Mouse (Mus musculus): ENCODE results near the gene Il17d. TPM values are rescaled to one million over a fixed set of nuclear protein-coding genes. Genes with fewer than 3 reads are reported as not detected.
A peak's percentile ranks its signal among the peaks of the same experiment; 100 is the strongest.

Il17d gene
- polyA plus RNA-seq, 1 experiment from 2014 or later = 1.0 TPM

DNA sequence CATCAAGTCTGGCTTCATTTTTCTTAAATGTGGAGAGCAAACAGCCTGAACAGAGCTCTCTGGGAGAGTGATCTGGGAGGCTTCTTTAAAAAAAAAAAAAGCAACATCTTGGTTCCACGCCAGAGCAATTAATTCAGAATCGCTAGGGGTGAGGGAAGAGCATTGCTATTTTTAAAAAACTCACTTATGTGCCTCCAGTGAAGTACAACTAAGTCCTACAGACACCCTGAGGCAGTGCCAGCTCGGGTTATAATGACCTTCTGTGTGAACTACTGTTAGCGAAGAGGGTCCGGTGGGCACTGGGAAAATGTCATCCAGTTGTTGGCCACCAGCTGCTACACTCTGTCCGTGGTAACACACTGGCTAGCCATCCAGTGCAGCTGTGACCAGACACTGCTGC, 11.1 kb downstream of the Il17d start:
- H3K27ac ChIP-seq (replicated peaks in 1 of 2; ENCODE audit: control insufficient read depth in 1 of 2, insufficient read depth in 1 of 2, low read depth in 2 of 2, low read length in 2 of 2) = peak overlapping the region; percentile 63 to 87
- no peak overlapping the region for H3K4me3 ChIP-seq (ENCODE audit: control insufficient read depth in 1 of 2, insufficient read depth in 1 of 2, low read depth in 1 of 2, low read length in 2 of 2)
- no peaks in the 10 kb centered on the region for H3K9me3 ChIP-seq (ENCODE audit: control insufficient read depth, low read length)
- H3K36me3 ChIP-seq (ENCODE audit: control insufficient read depth, insufficient read depth, low read length) = no peaks in the 10 kb centered on the region
- 26% methylated on average over 6 of the region's 6 CpGs for WGBS
- peaks cover 42 to 45% of the 10 kb centered on the region in 2 experiments for H3K4me1 ChIP-seq (ENCODE audit: control insufficient read depth in 2 of 2, insufficient read depth in 2 of 2, low read length in 2 of 2)
- H3K9ac ChIP-seq (ENCODE audit: low read length) = no peak overlapping the region
- peak overlapping the region; percentile 37 for H3K4me2 ChIP-seq (ENCODE audit: low read length)
- peaks cover 4% of the 10 kb centered on the region; the same call in 1 of the 2 replicates for H3K27me3 ChIP-seq (ENCODE audit: control insufficient read depth, insufficient read depth, low read length)
- peak; percentile 57 for ATAC-seq (ENCODE audit: insufficient number of reproducible peaks, insufficient read depth, low FRiP score, low read depth)

DNA sequence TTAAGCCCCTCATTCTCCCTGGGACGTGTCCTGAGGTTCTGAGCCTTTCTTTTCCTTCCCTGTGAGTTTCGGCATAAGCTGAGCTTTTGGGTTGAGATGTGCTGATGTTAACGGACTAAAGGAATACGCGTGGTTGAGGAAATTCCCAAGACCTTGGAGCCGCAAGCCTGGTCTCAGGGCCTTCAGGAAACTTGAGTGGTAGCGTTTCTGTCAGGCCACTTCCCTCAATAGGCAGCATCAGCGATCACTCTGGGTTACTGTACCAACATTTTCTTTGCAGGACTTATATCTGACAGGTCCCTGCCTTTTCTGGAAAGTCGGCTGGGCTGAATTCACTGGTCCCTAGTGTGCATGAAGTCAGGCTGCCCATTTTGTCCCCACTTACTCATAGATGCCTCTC, 12.2 kb downstream of the Il17d start:
- 46% methylated on average over 9 of the region's 9 CpGs for WGBS
- Histone ChIP-seq H3K4me3 (ENCODE audit: control insufficient read depth in 1 of 2, insufficient read depth in 1 of 2, low read depth in 1 of 2, low read length in 2 of 2) (no peak overlapping the region), H3K36me3 (ENCODE audit: control insufficient read depth, insufficient read depth, low read length) (no peaks in the 10 kb centered on the region), H3K4me1 (ENCODE audit: control insufficient read depth in 2 of 2, insufficient read depth in 2 of 2, low read length in 2 of 2) (peaks cover 42 to 45% of the 10 kb centered on the region in 2 experiments), H3K9me3 (ENCODE audit: control insufficient read depth, low read length) (no peaks in the 10 kb centered on the region), H3K4me2 (ENCODE audit: low read length) (peak overlapping the region; percentile 51), H3K27ac (replicated peaks in 1 of 2; ENCODE audit: control insufficient read depth in 1 of 2, insufficient read depth in 1 of 2, low read depth in 2 of 2, low read length in 2 of 2) (peak overlapping the region; percentile 83 to 90), H3K27me3 (ENCODE audit: control insufficient read depth, insufficient read depth, low read length) (peaks cover 4% of the 10 kb centered on the region; the same call in 1 of the 2 replicates), H3K9ac (ENCODE audit: low read length) (peak overlapping the region; percentile 44; the same call in 1 of the 2 replicates)
- no peak for ATAC-seq (ENCODE audit: insufficient number of reproducible peaks, insufficient read depth, low FRiP score, low read depth)

DNA sequence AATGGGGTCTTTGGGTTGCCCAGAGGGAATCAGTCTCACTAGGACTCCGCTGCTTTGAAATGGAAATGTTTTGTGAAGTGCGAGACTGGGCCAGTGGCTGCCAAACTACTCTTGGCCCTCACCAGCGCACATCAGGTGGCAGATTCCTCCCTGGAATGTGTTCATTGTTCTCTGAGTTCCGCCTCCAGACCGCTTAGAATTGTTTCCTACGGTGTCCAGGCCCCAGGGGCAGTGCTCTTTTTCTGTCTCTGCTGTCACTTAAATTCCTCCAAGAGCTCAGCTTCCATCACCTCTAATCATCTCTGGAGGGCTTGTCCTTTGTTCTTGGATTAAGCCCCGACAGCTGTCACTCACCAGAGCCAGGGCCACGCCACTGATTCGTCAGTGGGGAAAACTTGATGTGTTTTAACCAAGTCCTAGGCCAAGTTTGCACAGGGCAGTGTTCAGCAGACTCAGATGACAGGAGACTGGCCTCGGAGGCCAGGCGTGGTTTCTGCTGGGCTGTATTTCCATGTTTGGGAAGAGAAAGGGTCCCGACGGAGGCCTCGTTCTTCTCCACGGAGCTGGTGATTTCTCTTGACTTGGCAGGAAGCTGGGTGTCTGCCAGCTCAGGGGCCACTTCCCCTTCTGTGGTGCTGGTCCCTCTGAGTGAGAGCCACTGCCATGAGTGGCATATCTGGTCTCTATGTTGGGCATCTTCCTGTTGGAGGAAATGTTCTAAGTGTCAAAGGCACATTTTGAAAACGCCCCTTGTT, 12.9 kb downstream of the Il17d start:
- whole genome bisulfite sequencing = 6% methylated on average over 16 of the region's 16 CpGs
- H3K9ac ChIP-seq (ENCODE audit: low read length) = peak overlapping the region; percentile 44; the same call in 1 of the 2 replicates
- ATAC-seq (ENCODE audit: insufficient number of reproducible peaks, insufficient read depth, low FRiP score, low read depth) = peak; percentile 24; the same call in 1 of the 2 replicates
- H3K27me3 ChIP-seq (ENCODE audit: control insufficient read depth, insufficient read depth, low read length) = peaks cover 4% of the 10 kb centered on the region; the same call in 1 of the 2 replicates
- no peaks in the 10 kb centered on the region for H3K36me3 ChIP-seq (ENCODE audit: control insufficient read depth, insufficient read depth, low read length)
- H3K4me1 ChIP-seq (ENCODE audit: control insufficient read depth in 2 of 2, insufficient read depth in 2 of 2, low read length in 2 of 2) = peaks cover 42 to 45% of the 10 kb centered on the region in 2 experiments
- H3K9me3 ChIP-seq (ENCODE audit: control insufficient read depth, low read length) = no peaks in the 10 kb centered on the region
- H3K27ac ChIP-seq (replicated peaks in 1 of 2; ENCODE audit: control insufficient read depth in 1 of 2, insufficient read depth in 1 of 2, low read depth in 2 of 2, low read length in 2 of 2) = peak overlapping the region; percentile 83 to 90
- no peak overlapping the region for H3K4me3 ChIP-seq (ENCODE audit: control insufficient read depth in 1 of 2, insufficient read depth in 1 of 2, low read depth in 1 of 2, low read length in 2 of 2)
- H3K4me2 ChIP-seq (ENCODE audit: low read length) = peak overlapping the region; percentile 51

DNA sequence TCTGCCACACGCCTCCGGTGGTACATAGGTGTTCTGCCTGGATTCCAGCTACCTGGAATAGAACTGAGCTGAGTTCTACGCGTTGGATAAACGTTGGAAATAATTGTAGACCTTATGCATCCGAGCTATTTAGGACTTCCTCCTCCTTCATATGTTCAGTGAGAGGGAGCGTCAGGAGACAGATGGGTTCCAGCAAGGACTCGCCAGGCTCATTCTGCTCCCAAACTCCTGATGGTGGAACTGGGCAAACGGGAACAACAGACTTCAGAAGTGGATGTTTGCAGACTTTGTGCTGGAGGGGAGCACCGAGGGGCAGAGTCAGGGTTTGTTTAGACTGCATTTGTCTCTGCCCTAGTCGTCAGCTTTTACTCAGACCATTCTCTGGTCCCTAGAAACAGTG, 16.1 kb downstream of the Il17d start:
- no peak overlapping the region for H3K4me2 ChIP-seq (ENCODE audit: low read length)
- no peak overlapping the region for H3K4me3 ChIP-seq (ENCODE audit: control insufficient read depth in 1 of 2, insufficient read depth in 1 of 2, low read depth in 1 of 2, low read length in 2 of 2)
- H3K27ac ChIP-seq (replicated peaks in 1 of 2; ENCODE audit: control insufficient read depth in 1 of 2, insufficient read depth in 1 of 2, low read depth in 2 of 2, low read length in 2 of 2) = no peak overlapping the region
- H3K4me1 ChIP-seq (ENCODE audit: control insufficient read depth in 2 of 2, insufficient read depth in 2 of 2, low read length in 2 of 2) = peaks cover 24 to 25% of the 10 kb centered on the region in 2 experiments
- no peaks in the 10 kb centered on the region for H3K36me3 ChIP-seq (ENCODE audit: control insufficient read depth, insufficient read depth, low read length)
- ATAC-seq (ENCODE audit: insufficient number of reproducible peaks, insufficient read depth, low FRiP score, low read depth) = no peak
- WGBS = 85% methylated on average over 11 of the region's 11 CpGs
- H3K27me3 ChIP-seq (ENCODE audit: control insufficient read depth, insufficient read depth, low read length) = no peaks in the 10 kb centered on the region
- no peaks in the 10 kb centered on the region for H3K9me3 ChIP-seq (ENCODE audit: control insufficient read depth, low read length)
- H3K9ac ChIP-seq (ENCODE audit: low read length) = no peak overlapping the region

DNA sequence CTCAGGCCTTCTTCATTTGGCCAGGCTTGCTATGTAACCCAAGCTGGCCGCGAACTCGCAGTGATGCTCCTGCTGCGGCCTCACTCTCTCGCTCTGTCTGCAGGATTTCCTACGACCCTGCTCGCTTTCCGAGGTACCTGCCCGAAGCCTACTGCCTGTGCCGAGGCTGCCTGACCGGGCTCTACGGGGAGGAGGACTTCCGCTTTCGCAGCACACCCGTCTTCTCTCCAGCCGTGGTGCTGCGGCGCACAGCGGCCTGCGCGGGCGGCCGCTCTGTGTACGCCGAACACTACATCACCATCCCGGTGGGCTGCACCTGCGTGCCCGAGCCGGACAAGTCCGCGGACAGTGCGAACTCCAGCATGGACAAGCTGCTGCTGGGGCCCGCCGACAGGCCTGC, 17.7 kb downstream of the Il17d start:
- 36% methylated on average over 34 of the region's 34 CpGs for WGBS
- H3K4me3 ChIP-seq (ENCODE audit: control insufficient read depth in 1 of 2, insufficient read depth in 1 of 2, low read depth in 1 of 2, low read length in 2 of 2) = peak overlapping the region in 1 of 2 experiments; percentile 11; a peak in 1 of 4 replicates
- no peak overlapping the region for H3K9ac ChIP-seq (ENCODE audit: low read length)
- no peaks in the 10 kb centered on the region for H3K36me3 ChIP-seq (ENCODE audit: control insufficient read depth, insufficient read depth, low read length)
- H3K4me1 ChIP-seq (ENCODE audit: control insufficient read depth in 2 of 2, insufficient read depth in 2 of 2, low read length in 2 of 2) = peaks cover 10 to 14% of the 10 kb centered on the region in 2 experiments
- no peak overlapping the region for H3K27ac ChIP-seq (replicated peaks in 1 of 2; ENCODE audit: control insufficient read depth in 1 of 2, insufficient read depth in 1 of 2, low read depth in 2 of 2, low read length in 2 of 2)
- H3K27me3 ChIP-seq (ENCODE audit: control insufficient read depth, insufficient read depth, low read length) = no peaks in the 10 kb centered on the region
- ATAC-seq (ENCODE audit: insufficient number of reproducible peaks, insufficient read depth, low FRiP score, low read depth) = no peak
- H3K4me2 ChIP-seq (ENCODE audit: low read length) = peak overlapping the region; percentile 54
- no peaks in the 10 kb centered on the region for H3K9me3 ChIP-seq (ENCODE audit: control insufficient read depth, low read length)

DNA sequence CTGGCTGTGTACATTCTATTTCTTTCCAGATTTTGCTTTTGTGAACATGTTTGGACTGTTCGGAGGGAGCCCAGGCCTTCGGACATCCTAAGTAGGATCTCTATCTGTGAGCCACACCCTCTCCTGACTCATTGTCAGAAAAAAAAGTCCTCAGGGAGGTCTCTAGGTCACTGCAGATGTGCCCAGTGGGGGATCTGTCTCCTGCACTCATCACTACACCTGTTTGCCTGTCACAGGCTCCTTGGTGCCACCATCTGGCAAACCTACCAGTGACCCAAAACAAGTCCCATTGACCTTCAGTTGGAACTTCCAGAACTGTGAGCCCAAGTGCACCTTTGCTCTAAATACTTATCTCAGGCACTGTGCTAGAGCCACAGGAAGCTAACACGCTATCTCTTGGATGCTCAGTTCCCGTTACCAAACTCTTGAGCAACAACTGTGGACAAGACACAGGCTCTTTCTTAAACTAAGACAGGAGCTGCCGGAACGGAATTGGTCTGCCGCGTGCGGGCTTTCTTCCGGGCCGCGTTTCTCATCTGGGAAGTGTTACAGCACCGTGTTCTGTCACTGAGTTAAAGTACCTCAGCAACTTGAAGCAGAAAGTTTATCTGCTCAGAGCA, 19.0 kb downstream of the Il17d start:
- Histone ChIP-seq H3K27ac (replicated peaks in 1 of 2; ENCODE audit: control insufficient read depth in 1 of 2, insufficient read depth in 1 of 2, low read depth in 2 of 2, low read length in 2 of 2) (no peak overlapping the region), H3K9ac (ENCODE audit: low read length) (no peak overlapping the region), H3K4me3 (ENCODE audit: control insufficient read depth in 1 of 2, insufficient read depth in 1 of 2, low read depth in 1 of 2, low read length in 2 of 2) (no peak overlapping the region), H3K36me3 (ENCODE audit: control insufficient read depth, insufficient read depth, low read length) (no peaks in the 10 kb centered on the region), H3K4me1 (ENCODE audit: control insufficient read depth in 2 of 2, insufficient read depth in 2 of 2, low read length in 2 of 2) (peaks cover 0 to 3% of the 10 kb centered on the region in 2 experiments; a peak in 1 of 4 replicates), H3K9me3 (ENCODE audit: control insufficient read depth, low read length) (no peaks in the 10 kb centered on the region), H3K27me3 (ENCODE audit: control insufficient read depth, insufficient read depth, low read length) (no peaks in the 10 kb centered on the region), H3K4me2 (ENCODE audit: low read length) (no peak overlapping the region)
- 87% methylated on average over 13 of the region's 13 CpGs for WGBS
- no peak for ATAC-seq (ENCODE audit: insufficient number of reproducible peaks, insufficient read depth, low FRiP score, low read depth)

DNA sequence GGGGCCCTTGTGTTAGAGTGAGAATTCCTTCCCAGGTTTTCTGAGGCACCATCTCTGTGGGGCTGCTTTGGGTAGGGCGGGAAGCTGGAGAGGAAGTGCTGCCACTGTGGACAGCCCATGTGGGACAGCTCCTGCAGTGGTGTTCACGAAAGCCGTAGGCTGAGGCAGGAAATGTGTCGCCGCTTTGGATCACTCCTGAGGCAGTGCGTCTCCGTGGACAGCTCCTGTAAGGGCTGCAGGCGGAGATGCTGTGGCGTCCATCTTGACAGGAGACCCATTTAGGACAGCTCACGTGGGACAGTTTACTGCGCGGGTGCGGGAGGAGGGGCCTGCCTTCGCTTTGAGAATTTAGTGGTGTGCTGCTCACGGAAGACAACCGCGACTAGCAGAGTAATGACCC, 20.9 kb downstream of the Il17d start:
- Histone ChIP-seq H3K36me3 (ENCODE audit: control insufficient read depth, insufficient read depth, low read length) (peaks cover 9% of the 10 kb centered on the region; the same call in 1 of the 2 replicates), H3K9me3 (ENCODE audit: control insufficient read depth, low read length) (no peaks in the 10 kb centered on the region), H3K27ac (replicated peaks in 1 of 2; ENCODE audit: control insufficient read depth in 1 of 2, insufficient read depth in 1 of 2, low read depth in 2 of 2, low read length in 2 of 2) (no peak overlapping the region), H3K4me3 (ENCODE audit: control insufficient read depth in 1 of 2, insufficient read depth in 1 of 2, low read depth in 1 of 2, low read length in 2 of 2) (no peak overlapping the region), H3K4me2 (ENCODE audit: low read length) (no peak overlapping the region), H3K27me3 (ENCODE audit: control insufficient read depth, insufficient read depth, low read length) (no peaks in the 10 kb centered on the region), H3K9ac (ENCODE audit: low read length) (no peak overlapping the region), H3K4me1 (ENCODE audit: control insufficient read depth in 2 of 2, insufficient read depth in 2 of 2, low read length in 2 of 2) (peaks cover 0 to 3% of the 10 kb centered on the region in 2 experiments; a peak in 1 of 4 replicates)
- 82% methylated on average over 17 of the region's 17 CpGs for WGBS
- no peak for ATAC-seq (ENCODE audit: insufficient number of reproducible peaks, insufficient read depth, low FRiP score, low read depth)

Measured in heart, embryonic 14.5 days (tissue).